Mouse (Mus musculus): Measurements from ENCODE around the gene Scamp1.

DNA sequence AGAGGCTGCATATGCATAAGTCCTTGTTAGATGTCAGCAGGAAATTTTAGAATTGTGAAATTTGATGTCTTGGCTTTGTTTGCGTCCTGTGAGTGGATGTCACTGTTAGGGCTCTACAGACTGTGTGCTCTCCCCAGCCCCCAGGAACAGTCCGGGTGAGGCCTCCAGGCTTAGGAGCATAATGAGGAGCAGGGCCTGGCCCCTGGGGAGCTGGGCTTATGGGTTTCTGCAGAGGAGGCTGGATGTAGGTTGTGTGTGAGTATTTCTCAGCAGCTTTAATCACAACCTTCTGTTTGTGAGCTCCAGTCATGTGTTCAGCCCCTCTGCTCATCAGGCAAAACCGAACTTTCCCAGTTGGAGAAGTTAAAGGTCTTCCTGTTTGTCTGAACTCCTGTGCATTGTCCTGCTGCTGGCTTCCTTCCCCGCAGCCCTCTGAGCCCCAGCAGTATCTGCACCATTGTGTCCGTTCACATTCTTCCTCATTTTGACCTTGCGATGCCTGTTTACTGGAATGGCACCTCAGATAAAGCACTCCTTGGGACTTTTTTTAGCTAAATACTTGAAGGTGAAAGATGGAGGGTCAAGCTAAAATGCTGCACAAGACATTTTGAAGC, 126.7 kb downstream of the Scamp1 start:
- TF ChIP-seq POLR2A (IDR thresholded peaks at IDR 0.05; ENCODE audit: borderline replicate concordance, control insufficient read depth, low read depth, low read length) (no peak), CTCF (IDR thresholded peaks at IDR 0.05; ENCODE audit: control insufficient read depth, insufficient read depth, low read length) (no peak)
